Mouse (Mus musculus) ES-E14 (cell line): ENCODE measurements around the gene Gm20605. TPM values are rescaled to one million over a fixed set of nuclear protein-coding genes. Genes with fewer than 3 reads are reported as not detected.

ENCODE experiments used
- DNase-seq: peaks from one replicate; pipeline ENCODE4 v3.0.0-alpha.2; 2013; ENCODE audit warnings: low read depth, low spot score
- H3K27ac ChIP-seq: 2 replicates; pipeline ENCODE4 v1.5.1; 2012; ENCODE audit warnings: low read depth, mild to moderate bottlenecking, low read length, moderate library complexity, mixed read lengths; ENCODE audit not compliant: poor library complexity, insufficient read depth, severe bottlenecking
- H3K36me3 ChIP-seq: 2 replicates; pipeline ENCODE4 v1.6.1; 2012; ENCODE audit warnings: mild to moderate bottlenecking, low read length, moderate library complexity, mixed read lengths; ENCODE audit not compliant: control insufficient read depth, poor library complexity, insufficient read depth, severe bottlenecking
- H3K4me1 ChIP-seq, 2 experiments: fragments of 150-350 bp in 1 of 2; sonication (generic) in 1 of 2; 2 replicates each; pipeline ENCODE4 v1.6.1; 2012; ENCODE audit warnings: low read length in 2 of 2, mild to moderate bottlenecking in 1 of 2, mixed read lengths in 1 of 2; ENCODE audit not compliant: control insufficient read depth in 2 of 2, insufficient read depth in 2 of 2, poor library complexity in 1 of 2
- H3K4me3 ChIP-seq, 2 experiments: fragments of 150-350 bp in 1 of 2; sonication (generic) in 1 of 2; 2 replicates each; pipeline ENCODE4 v1.5.1; 2012; ENCODE audit warnings: low read length in 2 of 2, low read depth in 1 of 2, mild to moderate bottlenecking in 1 of 2, mixed read lengths in 1 of 2; ENCODE audit not compliant: insufficient read depth in 1 of 2, poor library complexity in 1 of 2, severe bottlenecking in 1 of 2
- H3K9ac ChIP-seq: 2 replicates; pipeline ENCODE4 v1.6.1; 2012; ENCODE audit warnings: low read depth, mild to moderate bottlenecking, low read length, mixed read lengths; ENCODE audit not compliant: poor library complexity, insufficient read depth, severe bottlenecking
- H3K9me3 ChIP-seq: fragments of 150-350 bp; sonication (generic); 2 replicates; pipeline ENCODE4 v1.6.1; 2012; ENCODE audit warnings: low read depth, mild to moderate bottlenecking, low read length; ENCODE audit not compliant: control insufficient read depth, insufficient read depth
- CHD2 ChIP-seq: IDR thresholded peaks from 2 replicates; pipeline ENCODE4 v1.6.1; 2014; ENCODE audit warnings: mild to moderate bottlenecking, low read depth, low read length, inconsistent platforms
- HCFC1 ChIP-seq: IDR thresholded peaks from 2 replicates; pipeline ENCODE4 v1.6.1; 2012; ENCODE audit warnings: low read length, inconsistent platforms, borderline replicate concordance; ENCODE audit not compliant: insufficient read depth
- MAFK ChIP-seq: IDR thresholded peaks from 2 replicates; pipeline ENCODE4 v1.6.1; 2014; ENCODE audit warnings: mild to moderate bottlenecking, low read depth, low read length, inconsistent platforms; ENCODE audit not compliant: insufficient read depth
- ZC3H11A ChIP-seq: IDR thresholded peaks from 2 replicates; pipeline ENCODE4 v1.6.1; 2012; ENCODE audit warnings: low read depth, mild to moderate bottlenecking, inconsistent platforms, low read length, borderline replicate concordance
- ZNF384 ChIP-seq: IDR thresholded peaks from 2 replicates; pipeline ENCODE4 v1.6.1; 2012; ENCODE audit warnings: low read depth, low read length, inconsistent platforms
- in situ Hi-C, 2 experiments: fragments of 600-800 bp; cut with MboI; formaldehyde crosslinking; loops; one replicate each; pipeline ENCODE4 v1.15.1; 2025; ENCODE audit warnings: low sequenced_read_pairs in 2 of 2, inconsistent platforms in 1 of 2; ENCODE audit not compliant: unreplicated experiment in 2 of 2
- total RNA-seq: library from RNA; depleted of rRNA; stranded (reverse); fragments of 300-350 nt; gene quantifications from 2 replicates; pipeline ENCODE4 v1.2.3, GENCODE M21; 2012

Gene Gm20605
- total RNA-seq, 1 experiment, result 7.8 TPM

DNA sequence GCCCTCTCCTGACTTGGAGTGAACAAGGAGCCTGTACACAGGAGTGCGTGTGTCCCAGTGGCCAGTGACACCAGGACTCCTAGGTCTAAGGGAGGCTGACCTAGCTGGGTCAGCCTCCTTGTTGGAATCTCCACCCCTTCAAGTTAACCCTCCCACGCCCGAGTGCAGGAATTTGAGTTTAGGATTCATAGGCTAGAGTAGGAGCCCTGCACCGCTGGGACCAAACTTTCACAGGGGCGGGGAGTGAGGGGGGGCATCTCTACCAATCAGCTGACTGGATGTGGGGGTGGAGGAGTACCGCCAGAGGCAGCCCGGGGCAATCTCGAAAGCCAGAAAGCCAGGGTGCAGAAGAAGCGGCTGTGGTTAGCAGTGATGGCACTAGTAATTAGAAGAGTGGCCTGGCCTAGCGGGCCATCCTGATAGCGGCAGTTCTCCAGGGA lies 16.7 kb downstream of the Gm20605 start, which contains the start of gene Irs3:
Gene Irs3, minus strand, starts transcription at position 63 of the 440 bp plus-strand sequence.
- no peak for TF ChIP-seq CHD2
- no peak for TF ChIP-seq MAFK
- no peak for TF ChIP-seq ZC3H11A
- in situ Hi-C loops, result no loop called here
- Histone ChIP-seq H3K4me1 (peaks cover 2 to 21% of the 10 kb centered on the region in 2 experiments; a peak in 2 of 4 replicates), H3K27ac (no peak within 1 kb of the TSS), H3K9ac (peak within 1 kb of the TSS; percentile 29), H3K36me3 (peaks cover 8% of the 10 kb centered on the region; the same call in 1 of the 2 replicates), H3K4me3 (peak within 1 kb of the TSS; percentile 50 to 67), H3K9me3 (no peaks in the 10 kb centered on the region)
- no peak for DNase-seq

DNA sequence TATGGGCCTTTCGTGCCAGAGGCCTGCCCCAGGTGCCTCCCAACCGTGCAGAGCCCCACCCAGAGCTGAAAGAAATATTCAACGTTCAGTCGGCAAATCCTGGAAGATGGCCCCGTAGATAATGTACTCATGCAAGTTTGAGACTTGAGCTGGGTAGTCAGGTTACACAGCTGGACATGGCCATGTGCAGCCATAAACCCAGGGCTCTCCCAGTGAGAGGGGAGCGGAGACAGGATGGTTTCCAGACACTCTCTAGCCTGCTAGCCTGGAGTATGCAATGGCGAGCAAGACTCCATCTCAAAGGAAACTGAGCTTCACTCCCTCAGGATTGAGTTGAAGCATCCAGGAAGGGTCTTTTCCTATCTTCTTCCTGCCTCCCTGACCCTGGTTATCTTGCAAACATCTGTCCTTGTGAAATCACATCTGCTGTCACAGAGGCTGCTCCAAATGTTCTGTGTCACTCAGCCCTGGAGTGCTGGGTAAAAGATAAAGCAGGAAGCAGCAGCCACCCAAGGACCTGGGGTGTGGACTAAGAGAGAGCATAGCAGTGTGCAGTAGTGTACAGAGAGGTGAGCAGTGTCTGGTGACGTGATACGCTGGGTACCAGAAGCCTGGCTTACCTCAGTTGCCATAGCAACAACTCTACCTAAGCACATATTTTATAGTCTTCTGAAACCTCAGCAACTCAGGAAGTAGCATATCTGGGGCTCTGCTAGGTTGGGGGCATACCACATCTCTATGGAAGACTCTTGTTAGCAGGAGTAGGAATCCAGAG lies 19.0 kb downstream of the Gm20605 start:
- no peak for TF ChIP-seq ZNF384
- TF ChIP-seq HCFC1, result no peak
- no peak overlapping the region for H3K9ac ChIP-seq
- H3K9me3 ChIP-seq, result no peaks in the 10 kb centered on the region
- in situ Hi-C loops, result no loop called here
- no peak for DNase-seq
- no peak overlapping the region for H3K4me3 ChIP-seq
- H3K36me3 ChIP-seq, result peaks cover 12% of the 10 kb centered on the region
- H3K4me1 ChIP-seq, result peaks cover 2 to 18% of the 10 kb centered on the region in 2 experiments; a peak in 2 of 4 replicates
- no peak overlapping the region for H3K27ac ChIP-seq

DNA sequence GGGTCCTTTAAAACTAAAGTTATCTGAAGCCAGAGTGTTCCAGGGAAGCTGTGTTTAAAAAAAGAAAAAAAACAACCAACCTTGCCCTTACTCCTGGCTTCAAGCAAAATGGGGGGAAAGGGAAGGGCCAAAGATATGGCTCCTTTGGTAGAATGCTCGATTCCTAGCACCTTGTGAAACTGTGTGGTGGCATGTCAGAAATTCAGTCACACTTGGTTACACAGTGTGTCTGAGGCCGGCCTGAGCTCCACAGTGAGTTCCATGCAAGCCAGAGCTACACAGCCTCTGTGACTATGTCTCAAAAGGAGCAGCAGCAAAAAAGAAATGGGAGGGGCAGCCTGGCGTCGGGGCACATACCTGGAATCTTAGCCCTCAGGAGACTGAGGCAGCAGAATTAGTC lies 20.3 kb downstream of the Gm20605 start:
- H3K4me3 ChIP-seq, result no peak overlapping the region
- H3K36me3 ChIP-seq, result peaks cover 19% of the 10 kb centered on the region
- H3K4me1 ChIP-seq, result peaks cover 2 to 15% of the 10 kb centered on the region in 2 experiments; a peak in 2 of 4 replicates
- no peak for DNase-seq
- in situ Hi-C loops, result no loop called here
- H3K27ac ChIP-seq, result no peak overlapping the region
- TF ChIP-seq ZC3H11A, result no peak
- TF ChIP-seq ZNF384, result no peak
- TF ChIP-seq CHD2, result no peak
- TF ChIP-seq HCFC1, result no peak
- TF ChIP-seq MAFK, result no peak
- no peaks in the 10 kb centered on the region for H3K9me3 ChIP-seq
- H3K9ac ChIP-seq, result no peak overlapping the region

DNA sequence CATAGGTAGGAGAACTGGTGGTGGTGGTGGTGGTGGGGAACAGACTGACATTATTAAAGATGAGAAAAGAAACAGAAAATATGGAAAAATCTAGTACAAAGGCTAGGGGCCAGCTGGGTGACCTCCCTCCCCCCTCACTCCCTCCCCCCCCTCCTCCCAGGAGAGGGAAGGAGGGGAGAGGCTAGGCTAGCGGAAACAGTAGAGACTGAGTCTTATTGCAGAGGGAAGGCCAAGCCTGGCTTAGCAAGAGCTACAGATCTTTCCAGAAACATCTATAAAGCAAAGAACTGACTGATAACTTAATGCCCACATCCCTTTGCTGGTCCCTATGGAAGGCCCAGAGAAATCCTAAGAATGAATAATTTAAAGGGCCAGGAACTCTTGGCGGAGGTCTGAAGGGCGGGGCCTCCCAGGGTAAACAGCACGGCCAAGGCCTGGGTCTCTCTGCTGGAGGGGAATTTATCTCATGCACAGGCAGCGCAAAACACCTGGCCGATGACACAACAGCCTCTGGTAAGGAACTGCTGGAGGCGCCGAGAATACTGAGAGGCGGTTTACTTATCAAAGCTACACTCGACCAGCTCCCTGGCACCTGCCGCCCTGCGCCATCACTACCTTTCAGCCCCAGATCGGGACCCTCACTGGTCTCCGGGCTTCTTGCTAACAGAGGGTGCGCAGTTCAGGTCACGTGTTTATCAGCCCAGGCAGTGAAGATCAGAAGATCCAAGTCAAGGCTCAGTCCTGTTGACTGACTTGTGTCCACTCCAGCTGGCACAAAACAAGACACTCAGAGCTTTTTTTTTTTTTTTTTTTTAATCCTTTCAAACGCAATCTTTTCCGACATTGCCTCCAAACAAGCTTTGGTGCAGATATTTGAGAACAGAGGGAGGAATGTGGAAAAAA lies 20.9 kb downstream of the Gm20605 start:
- peaks cover 19% of the 10 kb centered on the region for H3K36me3 ChIP-seq
- peak; percentile 85 for TF ChIP-seq ZNF384
- no peak for TF ChIP-seq HCFC1
- TF ChIP-seq MAFK, result no peak
- peaks cover 2 to 12% of the 10 kb centered on the region in 2 experiments; a peak in 2 of 4 replicates for H3K4me1 ChIP-seq
- DNase-seq, result no peak
- in situ Hi-C loops, result loop anchor here in 1 of 2 experiments (10.0 kb wide), 1 partner anchor 115 kb away; no protein-coding TSS in a partner anchor
- H3K4me3 ChIP-seq, result peak overlapping the region; percentile 36 to 56
- H3K9me3 ChIP-seq, result no peaks in the 10 kb centered on the region
- H3K27ac ChIP-seq, result peak overlapping the region; percentile 12; the same call in 1 of the 2 replicates
- peak overlapping the region; percentile 57 for H3K9ac ChIP-seq
